Mouse (Mus musculus): Measurements from ENCODE around the gene Syn3. TPM values are rescaled to one million over a fixed set of nuclear protein-coding genes. Genes with fewer than 3 reads are reported as not detected.
A peak's percentile ranks its signal among the peaks of the same experiment; 100 is the strongest.

Syn3 gene
- polyA plus RNA-seq, 1 experiment from 2014 or later = 1.3 TPM

DNA sequence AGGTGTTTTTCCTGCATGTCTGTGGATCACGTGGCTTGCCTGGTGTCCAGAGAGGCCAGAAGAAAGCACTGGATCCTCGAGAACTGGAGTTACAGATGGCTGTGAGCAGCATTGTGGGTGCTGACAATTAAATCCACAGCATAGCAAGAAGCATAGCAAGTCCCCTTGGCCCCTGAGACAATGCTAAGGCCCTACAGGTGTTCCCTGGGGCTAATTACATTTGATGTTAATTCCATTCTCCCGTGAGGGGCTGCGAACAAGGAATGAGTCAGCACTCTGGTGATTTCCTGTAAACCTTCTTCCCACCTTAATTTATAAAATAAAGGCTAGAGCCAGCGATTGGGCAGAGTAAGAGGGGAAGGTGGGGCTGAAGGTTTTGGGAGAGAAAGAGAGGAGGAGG is 479.9 kb downstream of the Syn3 start:
- DNase-seq (ENCODE audit: low spot score) (no peak), ATAC-seq (ENCODE audit: low FRiP score, low TSS enrichment) (no peak)
- Histone ChIP-seq H3K4me2 (replicated peaks; ENCODE audit: low read depth) (no peak overlapping the region), H3K27ac (replicated peaks) (no peak overlapping the region), H3K4me1 (replicated peaks; ENCODE audit: control insufficient read depth, insufficient read depth) (0 out of 2 replicates have a peak, but pooled peaks cover 3% of the 10 kb centered on the region), H3K27me3 (ENCODE audit: control insufficient read depth, insufficient read depth, low read length) (no peaks in the 10 kb centered on the region), H3K9me3 (ENCODE audit: control insufficient read depth, low read length) (no peaks in the 10 kb centered on the region), H3K36me3 (ENCODE audit: control insufficient read depth, insufficient read depth, low read length) (no peaks in the 10 kb centered on the region), H3K4me3 (ENCODE audit: low read depth, low read length) (no peak overlapping the region), H3K9ac (ENCODE audit: low read length) (no peak overlapping the region)
- 33% methylated on average over 5 of the region's 5 CpGs for WGBS
- TF ChIP-seq EP300 (optimal IDR thresholded peaks at IDR 0.05) (no peak), CTCF (IDR thresholded peaks at IDR 0.05; ENCODE audit: low read depth) (no peak)

DNA sequence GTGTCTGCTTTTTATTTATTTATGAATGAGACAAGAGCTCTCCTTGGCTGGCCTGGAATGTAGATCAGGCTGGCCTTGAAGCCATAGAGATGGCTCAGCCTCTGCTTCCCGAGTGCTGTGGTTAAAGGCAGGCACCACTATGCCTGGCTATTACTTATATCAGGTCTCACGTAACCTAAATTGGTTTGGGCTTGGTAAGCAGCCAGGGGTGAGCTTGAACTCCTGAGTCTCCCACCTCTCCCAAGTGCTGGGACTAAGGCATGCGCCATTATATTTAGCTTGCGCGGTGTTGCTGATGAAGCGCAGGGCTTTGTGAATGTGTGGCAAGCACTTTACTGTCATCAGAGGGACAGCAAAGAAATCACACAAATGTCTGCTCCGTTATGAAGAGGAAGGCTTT is 480.9 kb downstream of the Syn3 start:
- ATAC-seq (ENCODE audit: low FRiP score, low TSS enrichment) (no peak), DNase-seq (ENCODE audit: low spot score) (no peak)
- Histone ChIP-seq H3K4me1 (replicated peaks; ENCODE audit: control insufficient read depth, insufficient read depth) (0 out of 2 replicates have a peak, but pooled peaks cover 3% of the 10 kb centered on the region), H3K9ac (ENCODE audit: low read length) (no peak overlapping the region), H3K27ac (replicated peaks) (no peak overlapping the region), H3K27me3 (ENCODE audit: control insufficient read depth, insufficient read depth, low read length) (no peaks in the 10 kb centered on the region), H3K9me3 (ENCODE audit: control insufficient read depth, low read length) (no peaks in the 10 kb centered on the region), H3K36me3 (ENCODE audit: control insufficient read depth, insufficient read depth, low read length) (no peaks in the 10 kb centered on the region), H3K4me3 (ENCODE audit: low read depth, low read length) (no peak overlapping the region), H3K4me2 (replicated peaks; ENCODE audit: low read depth) (no peak overlapping the region)
- TF ChIP-seq CTCF (IDR thresholded peaks at IDR 0.05; ENCODE audit: low read depth) (no peak), EP300 (optimal IDR thresholded peaks at IDR 0.05) (no peak)
- WGBS = 92% methylated on average over 7 of the region's 7 CpGs

DNA sequence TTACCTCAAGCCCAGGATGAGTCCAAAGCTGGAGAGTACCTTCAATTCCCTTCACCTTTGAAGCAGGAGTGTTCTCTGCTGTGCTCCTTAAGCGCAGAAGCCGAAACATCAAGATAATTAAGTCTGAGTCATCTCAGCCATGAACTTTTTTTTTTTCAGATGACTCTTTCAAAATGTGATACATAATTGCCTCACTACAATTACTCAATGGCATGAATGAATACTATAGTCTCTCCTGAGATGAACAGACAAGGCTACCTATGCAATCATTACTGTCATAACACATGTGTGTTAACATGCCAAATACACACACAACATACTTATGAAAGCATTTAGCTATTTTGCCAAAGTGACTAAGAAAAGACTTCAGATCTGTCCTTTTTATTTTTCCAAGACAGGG is 486.9 kb downstream of the Syn3 start, which contains the start of gene Bpifc:
Gene Bpifc, minus strand, starts transcription at position 115 of the 400 bp plus-strand sequence.
- Histone ChIP-seq H3K4me1 (replicated peaks; ENCODE audit: control insufficient read depth, insufficient read depth) (no peaks in the 10 kb centered on the region), H3K9me3 (ENCODE audit: control insufficient read depth, low read length) (no peaks in the 10 kb centered on the region), H3K4me2 (replicated peaks; ENCODE audit: low read depth) (no peak within 1 kb of the TSS), H3K9ac (ENCODE audit: low read length) (no peak within 1 kb of the TSS), H3K36me3 (ENCODE audit: control insufficient read depth, insufficient read depth, low read length) (no peaks in the 10 kb centered on the region), H3K27me3 (ENCODE audit: control insufficient read depth, insufficient read depth, low read length) (no peaks in the 10 kb centered on the region), H3K27ac (replicated peaks) (peak within 1 kb of the TSS; percentile 24; the same call in 1 of the 2 replicates), H3K4me3 (ENCODE audit: low read depth, low read length) (no peak within 1 kb of the TSS)
- DNase-seq (ENCODE audit: low spot score) (no peak), ATAC-seq (ENCODE audit: low FRiP score, low TSS enrichment) (no peak)
- TF ChIP-seq CTCF (IDR thresholded peaks at IDR 0.05; ENCODE audit: low read depth) = no peak
- no peak for TF ChIP-seq EP300 (optimal IDR thresholded peaks at IDR 0.05)
- 78% methylated on average over 2 of the region's 2 CpGs for WGBS

DNA sequence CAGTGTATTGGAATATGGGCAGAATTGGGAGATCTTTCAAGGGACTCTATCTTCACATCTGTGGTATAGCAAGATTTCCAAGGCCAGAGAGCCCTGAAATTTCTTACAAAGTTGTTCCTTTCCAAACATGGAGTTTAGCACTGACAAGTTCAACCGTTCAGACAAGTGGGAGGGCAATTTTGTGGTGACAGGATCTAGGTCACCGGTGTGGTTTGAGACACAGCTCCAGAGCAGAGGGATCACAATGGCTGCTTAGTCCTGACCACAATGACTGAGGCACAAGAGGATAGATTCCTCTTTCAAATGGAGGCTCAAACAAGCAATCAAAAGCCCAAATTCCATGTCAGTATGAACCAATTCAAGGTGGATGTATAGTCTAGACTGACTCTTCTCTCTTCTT is 487.5 kb downstream of the Syn3 start:
- no peak for TF ChIP-seq CTCF (IDR thresholded peaks at IDR 0.05; ENCODE audit: low read depth)
- no peak for TF ChIP-seq EP300 (optimal IDR thresholded peaks at IDR 0.05)
- DNase-seq (ENCODE audit: low spot score) = no peak
- 75% methylated on average over 2 of the region's 2 CpGs for WGBS
- H3K27ac ChIP-seq (replicated peaks) = peak overlapping the region; percentile 24; the same call in 1 of the 2 replicates
- no peak overlapping the region for H3K9ac ChIP-seq (ENCODE audit: low read length)
- no peaks in the 10 kb centered on the region for H3K27me3 ChIP-seq (ENCODE audit: control insufficient read depth, insufficient read depth, low read length)
- H3K4me2 ChIP-seq (replicated peaks; ENCODE audit: low read depth) = no peak overlapping the region
- H3K4me3 ChIP-seq (ENCODE audit: low read depth, low read length) = no peak overlapping the region
- no peaks in the 10 kb centered on the region for H3K9me3 ChIP-seq (ENCODE audit: control insufficient read depth, low read length)
- no peaks in the 10 kb centered on the region for H3K36me3 ChIP-seq (ENCODE audit: control insufficient read depth, insufficient read depth, low read length)
- H3K4me1 ChIP-seq (replicated peaks; ENCODE audit: control insufficient read depth, insufficient read depth) = no peaks in the 10 kb centered on the region
- no peak for ATAC-seq (ENCODE audit: low FRiP score, low TSS enrichment)

DNA sequence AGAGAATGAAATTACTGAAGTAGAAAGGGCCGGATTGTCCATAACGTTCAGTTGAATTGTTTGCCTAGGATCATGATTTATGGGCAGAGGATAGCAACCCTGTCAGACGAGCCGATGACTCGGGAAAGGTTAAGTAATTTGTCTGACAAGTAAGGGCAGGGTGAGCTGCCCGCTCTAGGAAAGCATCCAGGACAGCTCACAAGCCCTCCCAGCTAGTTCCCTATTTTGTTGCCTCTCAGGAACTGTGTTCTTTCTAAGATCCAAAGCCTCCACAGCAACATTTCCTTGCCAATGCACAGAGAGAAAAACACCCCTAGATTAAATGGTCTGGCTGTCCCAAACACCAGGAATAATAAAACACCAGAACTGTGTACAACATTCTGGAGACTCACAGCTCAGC is 488.1 kb downstream of the Syn3 start:
- no peaks in the 10 kb centered on the region for H3K4me1 ChIP-seq (replicated peaks; ENCODE audit: control insufficient read depth, insufficient read depth)
- 0 out of 2 replicates have a peak overlapping the region, but pooled peaks have one; percentile 24 for H3K27ac ChIP-seq (replicated peaks)
- no peaks in the 10 kb centered on the region for H3K27me3 ChIP-seq (ENCODE audit: control insufficient read depth, insufficient read depth, low read length)
- TF ChIP-seq EP300 (optimal IDR thresholded peaks at IDR 0.05) = no peak
- no peaks in the 10 kb centered on the region for H3K36me3 ChIP-seq (ENCODE audit: control insufficient read depth, insufficient read depth, low read length)
- no peak overlapping the region for H3K4me2 ChIP-seq (replicated peaks; ENCODE audit: low read depth)
- no peak overlapping the region for H3K9ac ChIP-seq (ENCODE audit: low read length)
- DNase-seq (ENCODE audit: low spot score) (no peak), ATAC-seq (ENCODE audit: low FRiP score, low TSS enrichment) (no peak)
- WGBS = 2% methylated on average over 6 of the region's 6 CpGs
- H3K9me3 ChIP-seq (ENCODE audit: control insufficient read depth, low read length) = no peaks in the 10 kb centered on the region
- H3K4me3 ChIP-seq (ENCODE audit: low read depth, low read length) = no peak overlapping the region

DNA sequence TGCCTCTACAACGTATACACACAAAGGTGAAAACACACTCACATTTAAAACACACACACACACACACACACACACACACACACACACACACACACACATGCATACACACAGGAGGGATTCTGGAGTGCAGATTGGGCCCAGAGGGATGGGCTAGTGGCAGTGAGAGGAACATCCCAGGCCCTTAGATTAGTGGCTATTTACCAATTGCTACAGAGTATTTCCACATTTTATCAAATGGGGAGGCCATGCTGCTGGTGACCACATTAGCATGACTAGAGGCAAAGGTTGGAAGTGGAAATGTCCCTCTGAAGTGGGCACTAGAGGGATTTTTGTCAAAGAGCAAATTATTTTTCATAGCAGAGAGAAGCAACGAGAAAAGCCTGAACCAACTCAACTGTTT is 489.0 kb downstream of the Syn3 start:
- Histone ChIP-seq H3K36me3 (ENCODE audit: control insufficient read depth, insufficient read depth, low read length) (no peaks in the 10 kb centered on the region), H3K27me3 (ENCODE audit: control insufficient read depth, insufficient read depth, low read length) (no peaks in the 10 kb centered on the region), H3K4me3 (ENCODE audit: low read depth, low read length) (no peak overlapping the region), H3K9me3 (ENCODE audit: control insufficient read depth, low read length) (no peaks in the 10 kb centered on the region), H3K27ac (replicated peaks) (no peak overlapping the region), H3K9ac (ENCODE audit: low read length) (no peak overlapping the region), H3K4me2 (replicated peaks; ENCODE audit: low read depth) (no peak overlapping the region), H3K4me1 (replicated peaks; ENCODE audit: control insufficient read depth, insufficient read depth) (no peaks in the 10 kb centered on the region)
- ATAC-seq (ENCODE audit: low FRiP score, low TSS enrichment) (no peak), DNase-seq (ENCODE audit: low spot score) (no peak)
- WGBS = 72% methylated on average over 2 of the region's 2 CpGs
- TF ChIP-seq CTCF (IDR thresholded peaks at IDR 0.05; ENCODE audit: low read depth) (no peak), EP300 (optimal IDR thresholded peaks at IDR 0.05) (no peak)
